Mouse (Mus musculus) lung, adult 2 months (tissue): ENCODE results near the gene Usp16.

ENCODE experiments used
- CTCF ChIP-seq: fragments of 200-500 bp; IDR thresholded peaks from 2 replicates; pipeline ENCODE4 v1.5.1; 2011; ENCODE audit warnings: mild to moderate bottlenecking, low read length, control low read depth; ENCODE audit not compliant: insufficient read depth
- POLR2A ChIP-seq: fragments of 200-500 bp; IDR thresholded peaks from 2 replicates; pipeline ENCODE4 v1.6.1; 2011; ENCODE audit warnings: low read depth, mild to moderate bottlenecking, control low read depth, low read length, borderline replicate concordance; ENCODE audit errors: extremely low read depth

- TF ChIP-seq CTCF (no peak), POLR2A (no peak)
Observed at GRCm38 (mm10) chr16:87434946-87435345, 19.6 kb upstream of the Usp16 start.
